12 mouse cellular contexts compared by ENCODE assay signal in the genomic region with DNA sequence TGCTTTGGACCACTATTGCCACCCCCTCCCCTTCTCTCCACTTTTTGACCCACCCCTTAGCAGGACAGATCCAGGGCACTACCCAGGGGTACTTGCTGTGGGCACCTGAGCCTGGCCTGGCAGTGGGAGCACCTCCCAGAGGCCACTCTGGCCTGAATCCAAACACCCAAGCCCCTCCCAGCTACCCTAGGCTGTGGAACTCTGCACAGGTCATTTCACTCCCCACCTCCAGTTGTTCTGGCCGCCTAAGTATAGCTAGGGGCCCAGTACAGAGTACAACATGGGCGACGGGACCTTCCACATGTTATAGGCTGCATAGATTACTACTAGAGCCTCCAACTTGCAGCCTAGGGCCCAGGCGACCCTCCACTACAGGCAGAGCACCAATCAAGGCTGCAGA. TPM values are rescaled to one million over a fixed set of nuclear protein-coding genes. Genes with fewer than 3 reads are reported as not detected.
DNase-seq lines count a peak whose midpoint lies in the region; ATAC-seq and TF ChIP-seq lines count a peak whose summit lies in the region.
"Had no signal": no experiment of that assay in that cellular context is flagged by ENCODE, and none has a peak within 500 bp of the region (broad histone marks: within the 10 kb centered on the region; RNA-seq: fewer than 3 reads in every experiment).

No protein-coding gene starts in this region.

- no peak for ATAC-seq in forebrain, embryonic 11.5 days (replicated peaks; ENCODE audit: low FRiP score)
- ATAC-seq in forebrain, postnatal 0 days, result no peak
- ATAC-seq in liver, embryonic 13.5 days (ENCODE audit: low read depth), result no peak

- 74% methylated on average over 4 of the region's 4 CpGs for WGBS in forebrain, embryonic 11.5 days
- WGBS in forebrain, postnatal 0 days, result 75% methylated on average over 4 of the region's 4 CpGs
- WGBS in embryonic facial prominence, embryonic 10.5 days, result 66% methylated on average over 4 of the region's 4 CpGs
- WGBS in liver, embryonic 13.5 days (ENCODE audit: insufficient replicate concordance), result 65% methylated on average over 4 of the region's 4 CpGs

- no peaks in the 10 kb centered on the region for H3K9me3 ChIP-seq in forebrain, embryonic 11.5 days (ENCODE audit: control insufficient read depth, low read length)
- no peaks in the 10 kb centered on the region for H3K9me3 ChIP-seq in forebrain, postnatal 0 days (ENCODE audit: low read length)
- no peaks in the 10 kb centered on the region for H3K9me3 ChIP-seq in embryonic facial prominence, embryonic 10.5 days
- H3K9me3 ChIP-seq in liver, embryonic 13.5 days (replicated peaks), result no peaks in the 10 kb centered on the region
- H3K9me3 ChIP-seq: midbrain, embryonic 15.5 days; stomach, embryonic 15.5 days had no signal

- 0 out of 2 replicates have a peak, but pooled peaks cover 4% of the 10 kb centered on the region for H3K27me3 ChIP-seq in forebrain, embryonic 11.5 days (ENCODE audit: control insufficient read depth, insufficient read depth, low read length)
- no peaks in the 10 kb centered on the region for H3K27me3 ChIP-seq in forebrain, postnatal 0 days (ENCODE audit: insufficient read depth, low read length)
- H3K27me3 ChIP-seq in embryonic facial prominence, embryonic 10.5 days (replicated peaks; ENCODE audit: low read depth, poor library complexity, severe bottlenecking), result peaks cover 34% of the 10 kb centered on the region
- H3K27me3 ChIP-seq in liver, embryonic 13.5 days, result 0 out of 2 replicates have a peak, but pooled peaks cover 3% of the 10 kb centered on the region
- H3K27me3 ChIP-seq: stomach, embryonic 15.5 days had no signal

- peak; percentile 44 for DNase-seq in forebrain, embryonic 11.5 days (ENCODE audit: low spot score)
- DNase-seq in forebrain, postnatal 0 days, result no peak
- peak; percentile 3 for DNase-seq in layer of hippocampus, adult 9-11 months
- DNase-seq in layer of hippocampus, postnatal 10 days (ENCODE audit: low spot score in 2 of 2), result no peak
- DNase-seq in embryonic facial prominence, embryonic 10.5 days (ENCODE audit: low spot score), result peak; percentile 7
- no peak for DNase-seq in liver, embryonic 13.5 days
- DNase-seq in embryo, embryonic 10 days (ENCODE audit: low spot score), result no peak
- DNase-seq in frontal cortex, postnatal 25 days (ENCODE audit: low spot score in 2 of 2), result no peak
- DNase-seq: heart, adult 18-20 months; lung, adult 18-20 months had no signal

- TF ChIP-seq CTCF in forebrain, postnatal 0 days (IDR thresholded peaks at IDR 0.05; ENCODE audit: low read depth), result no peak

- peaks cover 30% of the 10 kb centered on the region for H3K4me1 ChIP-seq in forebrain, embryonic 11.5 days (replicated peaks; ENCODE audit: control insufficient read depth, insufficient read depth, low read length)
- H3K4me1 ChIP-seq in forebrain, postnatal 0 days (ENCODE audit: insufficient read depth), result peaks cover 29% of the 10 kb centered on the region
- peaks cover 73% of the 10 kb centered on the region for H3K4me1 ChIP-seq in embryonic facial prominence, embryonic 10.5 days
- peaks cover 87% of the 10 kb centered on the region for H3K4me1 ChIP-seq in liver, embryonic 13.5 days (replicated peaks)

- no peak overlapping the region for H3K27ac ChIP-seq in forebrain, embryonic 11.5 days (ENCODE audit: low read depth, low read length)
- no peak overlapping the region for H3K27ac ChIP-seq in forebrain, postnatal 0 days (ENCODE audit: low read depth, low read length)
- no peak overlapping the region for H3K27ac ChIP-seq in embryonic facial prominence, embryonic 10.5 days (replicated peaks)
- peak overlapping the region; percentile 75; the same call in 1 of the 2 replicates for H3K27ac ChIP-seq in liver, embryonic 13.5 days
- H3K27ac ChIP-seq: stomach, embryonic 15.5 days had no signal

- H3K9ac ChIP-seq in forebrain, embryonic 11.5 days (ENCODE audit: low read length), result no peak overlapping the region
- no peak overlapping the region for H3K9ac ChIP-seq in forebrain, postnatal 0 days
- peak overlapping the region; percentile 72 for H3K9ac ChIP-seq in liver, embryonic 13.5 days
- H3K9ac ChIP-seq: stomach, embryonic 15.5 days had no signal

- H3K36me3 ChIP-seq in forebrain, embryonic 11.5 days (ENCODE audit: control insufficient read depth, insufficient read depth, low read length), result no peaks in the 10 kb centered on the region
- H3K36me3 ChIP-seq in forebrain, postnatal 0 days (ENCODE audit: insufficient read depth), result no peaks in the 10 kb centered on the region
- peaks cover 13% of the 10 kb centered on the region; the same call in 1 of the 2 replicates for H3K36me3 ChIP-seq in embryonic facial prominence, embryonic 10.5 days (replicated peaks)
- H3K36me3 ChIP-seq in liver, embryonic 13.5 days, result peaks cover 21% of the 10 kb centered on the region
- H3K36me3 ChIP-seq: midbrain, embryonic 15.5 days; stomach, embryonic 15.5 days had no signal

- H3K4me2 ChIP-seq in forebrain, embryonic 11.5 days (ENCODE audit: low read depth, low read length, severe bottlenecking), result no peak overlapping the region
- no peak overlapping the region for H3K4me2 ChIP-seq in forebrain, postnatal 0 days (ENCODE audit: low read depth)
- H3K4me2 ChIP-seq in liver, embryonic 13.5 days, result peak overlapping the region; percentile 86

- no peak overlapping the region for H3K4me3 ChIP-seq in forebrain, embryonic 11.5 days (ENCODE audit: low read depth, low read length)
- H3K4me3 ChIP-seq in forebrain, postnatal 0 days (ENCODE audit: low read depth, low read length), result no peak overlapping the region
- H3K4me3 ChIP-seq in embryonic facial prominence, embryonic 10.5 days, result no peak overlapping the region
- peak overlapping the region; percentile 97; the same call in 1 of the 2 replicates for H3K4me3 ChIP-seq in liver, embryonic 13.5 days (replicated peaks)

RNA-seq across cellular contexts. Expression of a gene that starts 1.0 kb away (rescaled TPM):
- polyA plus RNA-seq in forebrain, embryonic 11.5 days (2014; fragmentation: Nextera tagmentation; extraction: Ambion mirVana), result 14.9 and 17.3 TPM in 2 replicates
- total RNA-seq in forebrain, postnatal 0 days (2014; rRNA removed), result 52.5 and 61.1 TPM in 2 replicates
- 13.9 and 16.6 TPM in 2 replicates for polyA plus RNA-seq in forebrain, postnatal 0 days (2015; fragmentation: Nextera tagmentation; extraction: Ambion mirVana)
- total RNA-seq in layer of hippocampus, postnatal 10 days (2021), result 10 to 100 TPM; 52.2 to 52.9 TPM
- 3.9 and 4.5 TPM in 2 replicates for polyA plus RNA-seq in embryonic facial prominence, embryonic 10.5 days (2016; fragmentation: Nextera tagmentation; extraction: Ambion mirVana)
- polyA plus RNA-seq in liver, embryonic 13.5 days (2015; fragmentation: Nextera tagmentation; extraction: Ambion mirVana), result 4.6 and 6.1 TPM in 2 replicates

Comparison
In these comparisons a context has a peak if more than half of its experiments do, and no peak if none do; other contexts are left out.
1. DNase-seq: peak in forebrain, embryonic 11.5 days (single experiment), layer of hippocampus, adult 9-11 months (single experiment) and embryonic facial prominence, embryonic 10.5 days (single experiment); none in forebrain, postnatal 0 days (single experiment), layer of hippocampus, postnatal 10 days (0 of 2), liver, embryonic 13.5 days (single experiment), embryo, embryonic 10 days (single experiment) and frontal cortex, postnatal 25 days (0 of 2).